Mouse (Mus musculus) embryonic fibroblast, embryonic 13.5 days (primary cell): ENCODE results near the gene Gm35315.

Source experiments
- CTCF ChIP-seq: IDR thresholded peaks from 2 replicates; pipeline ENCODE4 v1.5.1; 2011; ENCODE audit warnings: mild to moderate bottlenecking, control low read depth, low read length, moderate library complexity, borderline replicate concordance; ENCODE audit not compliant: insufficient read depth
- POLR2A ChIP-seq: IDR thresholded peaks from 2 replicates; pipeline ENCODE4 v1.6.1; 2011; ENCODE audit warnings: low read depth, mild to moderate bottlenecking, control low read depth, low read length, moderate library complexity

- no peak for TF ChIP-seq CTCF
- TF ChIP-seq POLR2A: no peak
Measured at GRCm38 (mm10) chr5:110098991-110099477, 4.8 kb upstream of the Gm35315 start.
